Mouse (Mus musculus): ENCODE results near the gene Dpp4. TPM values are rescaled to one million over a fixed set of nuclear protein-coding genes. Genes with fewer than 3 reads are reported as not detected.

Gene Dpp4
- total RNA-seq, 2 experiments from 2014 or later, result 4.6 to 6.8 TPM

- intact Hi-C loops (cut with DNase I), result no loop called here
- DNase-seq (ENCODE audit: low spot score), result no peak
Measured at GRCm38 (mm10) chr2:62323078-62323637, 88.9 kb downstream of the Dpp4 start.

DNA sequence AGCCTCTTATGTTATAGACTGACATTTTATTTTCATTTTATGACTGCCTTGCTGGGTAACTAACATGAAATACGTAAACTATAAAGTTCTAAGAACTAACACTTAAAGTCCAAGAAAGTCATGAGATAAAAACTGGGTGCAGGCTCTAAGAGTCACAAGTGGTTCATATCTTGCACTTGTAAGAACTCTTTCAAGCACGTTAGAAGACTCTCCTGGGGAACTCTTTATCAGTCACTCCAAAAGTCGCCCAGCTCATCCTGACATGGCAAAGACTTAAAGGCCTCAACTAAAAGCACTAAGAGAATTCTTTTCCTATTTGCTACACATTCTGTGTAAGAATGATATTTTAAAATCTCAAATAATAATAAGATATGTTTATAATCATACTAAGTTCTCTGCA, 92.5 kb downstream of the Dpp4 start:
- intact Hi-C loops (cut with DNase I), result no loop called here
- DNase-seq (ENCODE audit: low spot score), result no peak

- intact Hi-C loops (cut with DNase I), result no loop called here
- DNase-seq (ENCODE audit: low spot score), result no peak
Measured at GRCm38 (mm10) chr2:62316930-62317329, 95.1 kb downstream of the Dpp4 start.

DNA sequence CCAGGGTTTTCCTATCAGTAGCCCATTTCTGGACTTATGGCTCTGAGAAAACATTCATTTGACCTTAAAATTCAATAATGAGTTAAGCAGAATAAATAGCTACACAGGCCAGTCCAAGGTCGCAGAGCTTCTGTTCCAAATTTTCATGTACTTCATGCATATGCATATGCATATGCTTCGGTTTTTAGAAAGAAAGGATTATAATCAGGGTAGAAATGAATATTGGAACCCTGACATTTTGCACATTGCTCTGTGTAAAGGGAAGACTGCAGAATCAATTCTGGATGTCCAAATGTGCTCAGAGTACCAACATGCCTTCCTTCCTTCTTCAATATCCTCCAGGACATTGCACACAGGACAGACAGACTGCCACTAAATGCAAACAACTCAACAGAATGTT, 104.6 kb downstream of the Dpp4 start:
- intact Hi-C loops (cut with DNase I), result no loop called here
- no peak for DNase-seq (ENCODE audit: low spot score)

DNA sequence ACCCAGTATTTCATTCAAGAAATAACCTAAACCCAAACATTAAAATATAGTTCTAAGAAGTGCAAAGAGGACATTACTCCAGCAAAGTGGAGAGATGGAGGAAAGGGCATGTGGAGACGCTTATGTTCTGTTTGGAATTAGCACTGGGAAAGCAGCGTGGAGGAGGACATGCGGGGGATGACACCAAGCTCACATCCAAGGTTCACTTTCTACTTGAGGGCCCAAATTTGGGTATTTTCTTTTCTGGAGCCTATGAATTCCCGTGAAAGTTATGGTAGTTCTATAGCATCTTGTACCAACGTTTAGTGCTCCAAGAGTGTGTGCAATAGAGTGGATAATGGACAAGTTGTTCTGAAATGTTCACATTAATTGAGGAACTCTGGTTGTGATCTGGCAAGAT, 105.1 kb downstream of the Dpp4 start:
- no peak for DNase-seq (ENCODE audit: low spot score)
- intact Hi-C loops (cut with DNase I), result no loop called here

DNA sequence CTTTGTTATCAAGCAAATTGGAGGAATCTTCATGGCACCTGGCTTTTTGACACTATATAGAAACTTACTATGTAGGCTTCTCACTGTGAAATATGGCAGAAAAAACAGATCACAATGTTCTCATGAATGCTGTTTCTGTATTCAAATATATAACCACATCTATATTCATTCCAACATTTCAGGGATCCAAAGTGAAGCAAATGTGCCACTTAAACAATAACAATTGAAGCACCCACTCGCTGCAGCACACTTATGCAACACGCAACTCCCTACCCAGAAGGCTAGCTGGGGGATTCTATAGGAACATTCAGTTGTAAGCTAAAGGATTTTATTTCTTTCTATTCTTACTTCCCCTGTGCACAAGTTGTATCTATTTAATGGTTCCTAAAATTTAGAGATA, 110.3 kb downstream of the Dpp4 start:
- no peak for DNase-seq (ENCODE audit: low spot score)
- intact Hi-C loops (cut with DNase I), result no loop called here

DNA sequence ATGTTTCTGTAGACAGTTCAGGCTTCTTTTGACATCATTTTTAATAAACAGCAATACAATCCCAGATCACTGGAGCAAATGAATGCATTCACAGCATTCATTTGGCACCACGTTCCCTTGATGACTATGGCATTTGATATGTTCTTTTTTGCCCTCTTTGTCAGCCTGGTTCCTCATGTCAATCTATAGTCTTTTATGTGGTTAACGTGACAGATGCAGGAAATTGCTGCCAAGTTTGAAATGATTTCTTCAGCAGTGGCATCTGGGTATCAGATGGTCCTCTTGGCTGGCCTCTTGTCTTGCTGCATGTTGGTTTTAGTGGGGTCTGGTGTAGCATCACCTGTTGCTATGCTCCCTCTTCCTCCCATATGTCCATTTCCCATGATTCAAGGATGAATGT, 118.2 kb downstream of the Dpp4 start:
- intact Hi-C loops (cut with DNase I), result no loop called here
- no peak for DNase-seq (ENCODE audit: low spot score)

DNA sequence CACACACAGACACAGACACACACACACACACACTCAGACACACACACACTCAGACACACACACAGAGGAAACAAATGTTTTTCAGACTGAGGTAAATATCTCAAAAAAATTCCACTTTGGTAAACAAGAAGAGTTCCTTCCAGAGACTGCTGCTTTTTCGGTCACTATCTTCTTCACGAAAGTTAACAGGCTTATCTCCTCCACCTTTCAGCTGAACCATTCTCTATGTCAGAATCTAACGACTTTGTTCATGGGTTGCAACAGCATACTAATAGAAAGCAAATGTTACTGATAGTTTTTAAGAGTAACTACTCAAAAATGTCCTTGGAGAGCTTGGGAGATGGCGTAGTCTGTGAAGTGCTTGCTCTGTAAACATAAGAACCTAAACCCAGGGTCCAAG, 124.5 kb downstream of the Dpp4 start:
- DNase-seq (ENCODE audit: low spot score), result no peak
- intact Hi-C loops (cut with DNase I), result loop anchor here (10.0 kb wide), 1 partner anchor 643 kb away; no protein-coding TSS in a partner anchor

DNA sequence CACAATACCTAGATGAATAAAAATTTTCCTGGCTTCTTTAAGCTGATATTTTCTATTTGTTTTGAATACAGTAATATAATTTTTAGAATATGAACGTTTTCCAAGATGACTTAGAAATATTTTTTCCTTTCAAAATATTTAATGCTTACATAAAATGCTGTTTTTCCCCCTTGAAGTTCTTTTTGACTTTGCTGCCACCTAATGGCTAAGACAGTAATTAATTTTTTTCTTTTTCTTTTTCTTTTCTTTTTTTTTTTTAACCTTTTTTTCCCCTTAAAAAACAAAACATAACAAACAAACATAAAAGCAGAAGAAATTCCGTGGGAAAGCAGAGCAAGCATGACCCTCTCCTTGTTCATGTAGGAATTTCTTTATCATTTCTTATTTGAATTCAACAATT, 126.2 kb downstream of the Dpp4 start:
- intact Hi-C loops (cut with DNase I), result loop anchor here (10.0 kb wide), 1 partner anchor 641 kb away; no protein-coding TSS in a partner anchor
- no peak for DNase-seq (ENCODE audit: low spot score)

GRCm38 (mm10) chr2:62285026-62285425, 127.0 kb downstream of the Dpp4 start:
- intact Hi-C loops (cut with DNase I), result loop anchor here (10.0 kb wide), 1 partner anchor 640 kb away; no protein-coding TSS in a partner anchor
- DNase-seq (ENCODE audit: low spot score), result no peak

Other genes starting within 250 kb of the Dpp4 start
- gene Gcg, start 71.4 kb upstream of the Dpp4 start, total RNA-seq (2021), result not detected
- 1 to 10 TPM; 3.7 to 5.9 TPM for gene Fap, start 161.8 kb upstream of the Dpp4 start, total RNA-seq (2021)
- 1 to 10 TPM; 4.9 to 6.7 TPM for gene Ifih1, start 234.0 kb upstream of the Dpp4 start, total RNA-seq (2021)